Mouse (Mus musculus) heart, postnatal 0 days (tissue): ENCODE measurements around the gene Coch.
"Not testable (repeated sequence)": the region's sequence is repeated elsewhere in the genome, so short reads cannot be mapped to it uniquely, and the experiment has no call there.

Source experiments
- CTCF ChIP-seq: IDR thresholded peaks from 2 replicates; pipeline ENCODE4 v1.5.1; 2016; ENCODE audit warnings: antibody characterized with exemption, control low read depth, low read depth
- EP300 ChIP-seq: IDR thresholded peaks from 2 replicates; pipeline ENCODE4 v1.6.1; 2016; ENCODE audit warnings: antibody characterized with exemption, low read depth

- not testable (repeated sequence) for TF ChIP-seq CTCF, EP300
Observed at GRCm38 (mm10) chr12:51577816-51578215, 15.3 kb upstream of the Coch start.
